8 mouse cellular contexts compared by ENCODE assay signal in the genomic region with DNA sequence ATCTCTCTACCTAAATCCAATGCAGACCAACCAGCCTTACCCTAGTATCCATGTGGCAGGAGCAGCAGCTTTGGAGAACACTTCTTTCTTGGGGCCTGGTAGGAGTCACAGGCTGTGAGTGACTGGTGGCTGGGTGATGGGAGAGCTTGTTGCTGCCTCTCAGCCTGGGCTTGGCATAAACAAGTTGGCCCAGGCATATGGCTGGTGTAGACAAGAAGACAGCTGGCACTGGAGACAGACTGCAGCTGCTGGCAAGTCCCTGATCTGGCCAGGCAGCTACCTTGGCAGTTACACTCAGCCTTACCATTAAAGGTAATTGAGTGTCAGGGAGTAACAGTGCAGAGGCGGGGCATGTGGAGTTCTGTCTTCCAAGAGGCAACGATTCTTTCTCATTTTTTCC. TPM values are rescaled to one million over a fixed set of nuclear protein-coding genes. Genes with fewer than 3 reads are reported as not detected.
DNase-seq lines count a peak whose midpoint lies in the region; TF ChIP-seq lines count a peak whose summit lies in the region.

No protein-coding gene starts in this region.

- no peak for TF ChIP-seq CTCF in lung, adult 2 months (IDR thresholded peaks at IDR 0.05; ENCODE audit: insufficient read depth, low read length)

- WGBS in lung, adult 2 months, result 44% methylated on average over 2 of the region's 2 CpGs

- peaks cover 8% of the 10 kb centered on the region; the same call in 1 of the 2 replicates for H3K4me1 ChIP-seq in lung, adult 2 months (ENCODE audit: control insufficient read depth, insufficient read depth, low read length)

- TF ChIP-seq POLR2A in lung, adult 2 months (IDR thresholded peaks at IDR 0.05; ENCODE audit: borderline replicate concordance, extremely low read depth, low read depth, low read length), result no peak

- H3K4me3 ChIP-seq in lung, adult 2 months (replicated peaks; ENCODE audit: extremely low read depth, low read depth, low read length), result no peak overlapping the region

- peak; percentile 33 to 41 for DNase-seq in lung, adult 18-20 months
- DNase-seq in lung, adult 2 months, result no peak
- DNase-seq in cerebellum, postnatal 25 days, result peak; percentile 29 to 38
- peak; percentile 70 for DNase-seq in heart, adult 8-10 months (ENCODE audit: low spot score)
- DNase-seq in layer of hippocampus, adult 9-10 months (ENCODE audit: low spot score), result peak; percentile 32
- peak; percentile 30 to 51 for DNase-seq in right cerebral cortex, adult 2 months (ENCODE audit: low spot score in 2 of 2)
- DNase-seq in c-Kit-positive CD71-positive TER-119-positive erythroid progenitor cells, embryonic 14.5 days (ENCODE audit: low spot score), result no peak
- DNase-seq in thymus, postnatal 0 days (ENCODE audit: low spot score), result no peak

RNA-seq across cellular contexts. Expression of gene Abcc1, which starts 16.0 kb away (rescaled TPM):
- polyA plus RNA-seq in lung, adult 2 months (2012; rRNA removed), result 28.7 and 32.8 TPM in 2 replicates
- 10 to 100 TPM; 15.7 to 25.5 (median 21.1) TPM for total RNA-seq in heart, adult 8-10 months (2022)
- polyA plus RNA-seq in thymus, postnatal 0 days (2015; fragmentation: Nextera tagmentation; extraction: Ambion mirVana), result 6.4 and 7.6 TPM in 2 replicates

Comparison
In these comparisons a context has a peak if more than half of its experiments do, and no peak if none do; other contexts are left out.
1. DNase-seq: peak in lung, adult 18-20 months (2 of 2), cerebellum, postnatal 25 days (2 of 2), heart, adult 8-10 months (single experiment), layer of hippocampus, adult 9-10 months (single experiment) and right cerebral cortex, adult 2 months (2 of 2); none in lung, adult 2 months (single experiment), c-Kit-positive CD71-positive TER-119-positive erythroid progenitor cells, embryonic 14.5 days (single experiment) and thymus, postnatal 0 days (single experiment).